Mouse (Mus musculus) liver, adult 2 months (tissue): ENCODE measurements at regions not wholly inside any gene's neighbourhood (a gene's known extent, or its start where the extent isn't known, plus 50 kb on each side); places are given as distances from the start of the nearest gene placed in this dataset.

ENCODE experiments used
- CTCF ChIP-seq: fragments of 200-500 bp; IDR thresholded peaks from 2 replicates; pipeline ENCODE4 v1.5.1; 2011; ENCODE audit warnings: low read depth, low read length, control low read depth
- POLR2A ChIP-seq: fragments of 200-500 bp; IDR thresholded peaks from 2 replicates; pipeline ENCODE4 v1.6.1; 2011; ENCODE audit warnings: low read length, control low read depth; ENCODE audit not compliant: insufficient read depth; ENCODE audit errors: extremely low read depth

- TF ChIP-seq POLR2A (no peak), CTCF (no peak)
These were observed 384.9 kb downstream of the Gm826 start for GRCm38 (mm10) chr2:159949046-159949445.
